Mouse (Mus musculus) ES-Bruce4 (cell line): ENCODE data around the gene Srgap1.

Experiments
- CTCF ChIP-seq: IDR thresholded peaks from one replicate; pipeline ENCODE4 v1.8.1; 2011; ENCODE audit warnings: low read depth, low read length
- EP300 ChIP-seq: IDR thresholded peaks from 2 replicates; pipeline ENCODE4 v1.6.1; 2011; ENCODE audit warnings: low read depth, low read length; ENCODE audit not compliant: insufficient read depth
- POLR2A ChIP-seq: IDR thresholded peaks from one replicate; pipeline ENCODE4 v1.8.1; 2011; ENCODE audit warnings: low read length; ENCODE audit not compliant: insufficient read depth

- TF ChIP-seq CTCF (no peak), EP300 (no peak), POLR2A (no peak)
Measured at GRCm38 (mm10) chr10:122002930-122003329, 44.2 kb downstream of the Srgap1 start.
